Mouse (Mus musculus): ENCODE measurements at regions not wholly inside any gene's neighbourhood (a gene's known extent, or its start where the extent isn't known, plus 50 kb on each side); places are given as distances from the start of the nearest gene placed in this dataset.

DNA sequence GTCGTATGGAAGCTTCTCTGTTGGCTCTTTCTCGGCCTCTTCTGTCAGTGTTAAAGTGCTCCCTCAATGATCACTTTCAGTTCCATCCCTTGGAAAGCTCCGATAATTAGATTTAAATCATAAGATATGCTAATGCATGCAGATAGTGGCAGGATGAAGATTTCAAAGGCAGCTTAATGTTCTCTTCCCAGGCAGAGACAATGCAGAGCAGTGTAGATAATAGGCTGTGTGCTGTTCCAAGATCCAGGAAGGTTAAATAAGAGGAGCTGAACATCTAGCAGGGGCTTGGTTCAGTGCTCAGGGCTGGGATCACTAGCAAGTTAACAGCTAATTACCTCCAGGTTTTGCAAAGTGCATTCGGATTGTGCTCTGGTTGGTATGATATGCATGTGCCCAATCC is 89.7 kb upstream of the A230072I06Rik start:
- TF ChIP-seq POLR2A (IDR thresholded peaks at IDR 0.05; ENCODE audit: insufficient read depth, low read depth, low read length) (no peak), CTCF (IDR thresholded peaks at IDR 0.05; ENCODE audit: insufficient read depth, low read depth, low read length) (no peak)
